Mouse (Mus musculus) intestine, embryonic 15.5 days (tissue): ENCODE data around the gene Synpo2l. TPM values are rescaled to one million over a fixed set of nuclear protein-coding genes. Genes with fewer than 3 reads are reported as not detected.
"Not testable (repeated sequence)": the region's sequence is repeated elsewhere in the genome, so short reads cannot be mapped to it uniquely, and the experiment has no call there.

ENCODE experiments used
- ATAC-seq: fragments of 200-750 bp; cut with Nextera tagmentation; 2 replicates; pipeline ENCODE4 v1.8.0; 2017; ENCODE audit warnings: moderate TSS enrichment, moderate library complexity
- H3K27ac ChIP-seq: fragments of 300-500 bp; sonication (generic); 2 replicates; pipeline ENCODE4 v1.5.1; 2015; ENCODE audit warnings: mild to moderate bottlenecking, inconsistent platforms
- H3K27me3 ChIP-seq: fragments of 300-500 bp; sonication (generic); replicated peaks from 2 replicates; pipeline ENCODE4 v1.6.1; 2015; ENCODE audit warnings: inconsistent platforms
- H3K36me3 ChIP-seq: fragments of 300-500 bp; sonication (generic); 2 replicates; pipeline ENCODE4 v1.6.1; 2015; ENCODE audit warnings: inconsistent platforms
- H3K4me1 ChIP-seq: fragments of 300-500 bp; sonication (generic); replicated peaks from 2 replicates; pipeline ENCODE4 v1.6.1; 2015; ENCODE audit warnings: inconsistent platforms
- H3K4me2 ChIP-seq: fragments of 300-500 bp; sonication (generic); replicated peaks from 2 replicates; pipeline ENCODE4 v1.6.1; 2015; ENCODE audit warnings: mild to moderate bottlenecking, inconsistent platforms
- H3K4me3 ChIP-seq: fragments of 300-500 bp; sonication (generic); replicated peaks from 2 replicates; pipeline ENCODE4 v1.5.1; 2015; ENCODE audit warnings: inconsistent platforms
- H3K9ac ChIP-seq: fragments of 300-500 bp; sonication (generic); 2 replicates; pipeline ENCODE4 v1.6.1; 2015; ENCODE audit warnings: inconsistent platforms
- H3K9me3 ChIP-seq: fragments of 300-500 bp; sonication (generic); 2 replicates; pipeline ENCODE4 v1.6.1; 2016; ENCODE audit warnings: inconsistent platforms
- WGBS: fragments of 180-500 bp; shearing (Covaris S2); methylation state at CpG from one replicate; pipeline ENCODE4 v1.1.7; 2015; 5-methylcytosine and 5-hydroxymethylcytosine counted together
- polyA plus RNA-seq: library from polyadenylated mRNA; unstranded; fragments of >200 nt; fragmentation: Nextera tagmentation; extraction: Ambion mirVana; gene quantifications from 2 replicates; pipeline ENCODE4 v1.2.1, GENCODE M21; 2015

The Synpo2l gene
- polyA plus RNA-seq, 1 experiment from 2014 or later, result 0.52 TPM

- not testable (repeated sequence) for H3K4me3 ChIP-seq, H3K27ac ChIP-seq, H3K9ac ChIP-seq, ATAC-seq, H3K36me3 ChIP-seq, H3K27me3 ChIP-seq, H3K4me2 ChIP-seq, H3K9me3 ChIP-seq, H3K4me1 ChIP-seq
- WGBS, result 93% methylated on average over 3 of the region's 3 CpGs
Observed at GRCm38 (mm10) chr14:20636968-20637367, 31.2 kb downstream of the Synpo2l start.

GRCm38 (mm10) chr14:20635546-20635945, 32.6 kb downstream of the Synpo2l start:
- Histone ChIP-seq H3K36me3 (no peaks in the 10 kb centered on the region), H3K9ac (no peak overlapping the region), H3K27ac (no peak overlapping the region), H3K4me2 (no peak overlapping the region), H3K4me3 (no peak overlapping the region), H3K4me1 (0 out of 2 replicates have a peak, but pooled peaks cover 2% of the 10 kb centered on the region), H3K27me3 (no peaks in the 10 kb centered on the region), H3K9me3 (no peaks in the 10 kb centered on the region)
- ATAC-seq, result no peak
- 77% methylated on average over 2 of the region's 2 CpGs for WGBS

- ATAC-seq, result no peak
- Histone ChIP-seq H3K9ac (no peak overlapping the region), H3K27me3 (no peaks in the 10 kb centered on the region), H3K9me3 (no peaks in the 10 kb centered on the region), H3K4me1 (no peaks in the 10 kb centered on the region), H3K4me2 (no peak overlapping the region), H3K27ac (no peak overlapping the region), H3K36me3 (no peaks in the 10 kb centered on the region), H3K4me3 (no peak overlapping the region)
- whole genome bisulfite sequencing, result 48% methylated on average over 4 of the region's 4 CpGs
Observed at GRCm38 (mm10) chr14:20631253-20631652, 36.9 kb downstream of the Synpo2l start.

GRCm38 (mm10) chr14:20626971-20627370, 41.2 kb downstream of the Synpo2l start:
- H3K27me3 ChIP-seq, result no peaks in the 10 kb centered on the region
- H3K4me3 ChIP-seq, result no peak overlapping the region
- 79% methylated on average over 3 of the region's 3 CpGs for WGBS
- no peaks in the 10 kb centered on the region for H3K36me3 ChIP-seq
- ATAC-seq, result no peak
- H3K4me2 ChIP-seq, result no peak overlapping the region
- H3K27ac ChIP-seq, result no peak overlapping the region
- H3K9ac ChIP-seq, result no peak overlapping the region
- no peaks in the 10 kb centered on the region for H3K4me1 ChIP-seq
- no peaks in the 10 kb centered on the region for H3K9me3 ChIP-seq

- Histone ChIP-seq H3K27ac (no peak overlapping the region), H3K4me2 (no peak overlapping the region), H3K4me1 (no peaks in the 10 kb centered on the region), H3K4me3 (no peak overlapping the region), H3K36me3 (no peaks in the 10 kb centered on the region), H3K9me3 (no peaks in the 10 kb centered on the region), H3K9ac (no peak overlapping the region), H3K27me3 (no peaks in the 10 kb centered on the region)
- no peak for ATAC-seq
- 62% methylated on average over 2 of the region's 2 CpGs for WGBS
Observed at GRCm38 (mm10) chr14:20626447-20626846, 41.7 kb downstream of the Synpo2l start.

GRCm38 (mm10) chr14:20622907-20623306, 45.2 kb downstream of the Synpo2l start:
- Histone ChIP-seq H3K4me3 (no peak overlapping the region), H3K36me3 (no peaks in the 10 kb centered on the region), H3K9ac (no peak overlapping the region), H3K27me3 (no peaks in the 10 kb centered on the region), H3K27ac (no peak overlapping the region), H3K9me3 (no peaks in the 10 kb centered on the region), H3K4me1 (no peaks in the 10 kb centered on the region), H3K4me2 (no peak overlapping the region)
- whole genome bisulfite sequencing, result 92% methylated on average over 3 of the region's 3 CpGs
- ATAC-seq, result no peak

GRCm38 (mm10) chr14:20622412-20622811, 45.7 kb downstream of the Synpo2l start:
- no peaks in the 10 kb centered on the region for H3K4me1 ChIP-seq
- H3K36me3 ChIP-seq, result no peaks in the 10 kb centered on the region
- H3K4me3 ChIP-seq, result no peak overlapping the region
- no peak overlapping the region for H3K27ac ChIP-seq
- no peaks in the 10 kb centered on the region for H3K27me3 ChIP-seq
- no peaks in the 10 kb centered on the region for H3K9me3 ChIP-seq
- ATAC-seq, result no peak
- H3K9ac ChIP-seq, result no peak overlapping the region
- 80% methylated on average over 2 of the region's 2 CpGs for WGBS
- no peak overlapping the region for H3K4me2 ChIP-seq

- Histone ChIP-seq H3K9ac (no peak overlapping the region), H3K9me3 (no peaks in the 10 kb centered on the region), H3K27ac (no peak overlapping the region), H3K4me2 (no peak overlapping the region), H3K36me3 (no peaks in the 10 kb centered on the region), H3K27me3 (no peaks in the 10 kb centered on the region), H3K4me1 (no peaks in the 10 kb centered on the region), H3K4me3 (no peak overlapping the region)
- ATAC-seq, result no peak
- 82% methylated on average over 2 of the region's 2 CpGs for WGBS
Observed at GRCm38 (mm10) chr14:20621903-20622302, 46.3 kb downstream of the Synpo2l start.

GRCm38 (mm10) chr14:20619131-20619530, 49.0 kb downstream of the Synpo2l start:
- H3K4me1 ChIP-seq, result no peaks in the 10 kb centered on the region
- no peaks in the 10 kb centered on the region for H3K9me3 ChIP-seq
- ATAC-seq, result no peak
- H3K36me3 ChIP-seq, result no peaks in the 10 kb centered on the region
- H3K4me3 ChIP-seq, result no peak overlapping the region
- H3K4me2 ChIP-seq, result no peak overlapping the region
- no peaks in the 10 kb centered on the region for H3K27me3 ChIP-seq
- H3K27ac ChIP-seq, result no peak overlapping the region
- no peak overlapping the region for H3K9ac ChIP-seq

- no peak overlapping the region for H3K27ac ChIP-seq
- no peaks in the 10 kb centered on the region for H3K4me1 ChIP-seq
Observed at GRCm38 (mm10) chr14:20618211-20618610, 49.9 kb downstream of the Synpo2l start.

GRCm38 (mm10) chr14:20616421-20616820, 51.7 kb downstream of the Synpo2l start:
- no peak overlapping the region for H3K27ac ChIP-seq
- 36% methylated on average over 2 of the region's 2 CpGs for WGBS
- H3K9ac ChIP-seq, result no peak overlapping the region
- no peaks in the 10 kb centered on the region for H3K36me3 ChIP-seq
- no peak for ATAC-seq
- no peaks in the 10 kb centered on the region for H3K9me3 ChIP-seq
- H3K4me2 ChIP-seq, result no peak overlapping the region
- no peaks in the 10 kb centered on the region for H3K4me1 ChIP-seq
- no peak overlapping the region for H3K4me3 ChIP-seq
- H3K27me3 ChIP-seq, result no peaks in the 10 kb centered on the region

More at GRCm38 (mm10) chr14:20618211-20618610, 49.9 kb downstream of the Synpo2l start:
- Histone ChIP-seq H3K9me3 (no peaks in the 10 kb centered on the region), H3K36me3 (no peaks in the 10 kb centered on the region), H3K4me3 (no peak overlapping the region), H3K27me3 (no peaks in the 10 kb centered on the region), H3K4me2 (no peak overlapping the region), H3K9ac (no peak overlapping the region)
- ATAC-seq, result no peak
- 80% methylated on average over 5 of the region's 5 CpGs for WGBS

- no peak overlapping the region for H3K4me2 ChIP-seq
- no peaks in the 10 kb centered on the region for H3K36me3 ChIP-seq
- no peak overlapping the region for H3K9ac ChIP-seq
- no peak overlapping the region for H3K27ac ChIP-seq
- no peaks in the 10 kb centered on the region for H3K27me3 ChIP-seq
- WGBS, result 97% methylated on average over 2 of the region's 2 CpGs
- H3K9me3 ChIP-seq, result no peaks in the 10 kb centered on the region
- H3K4me3 ChIP-seq, result no peak overlapping the region
- ATAC-seq, result no peak
- no peaks in the 10 kb centered on the region for H3K4me1 ChIP-seq
Observed at GRCm38 (mm10) chr14:20615075-20615474, 53.1 kb downstream of the Synpo2l start.

- Histone ChIP-seq H3K27ac (no peak overlapping the region), H3K9ac (no peak overlapping the region), H3K4me1 (no peaks in the 10 kb centered on the region), H3K4me2 (no peak overlapping the region), H3K9me3 (no peaks in the 10 kb centered on the region), H3K27me3 (no peaks in the 10 kb centered on the region), H3K36me3 (no peaks in the 10 kb centered on the region), H3K4me3 (no peak overlapping the region)
- no peak for ATAC-seq
- 100% methylated on average over 1 of the region's 1 CpGs for WGBS
Observed at GRCm38 (mm10) chr14:20612820-20613219, 55.3 kb downstream of the Synpo2l start.
